Comparison of ENCODE assay signal across 35 mouse cellular contexts in the genomic region with DNA sequence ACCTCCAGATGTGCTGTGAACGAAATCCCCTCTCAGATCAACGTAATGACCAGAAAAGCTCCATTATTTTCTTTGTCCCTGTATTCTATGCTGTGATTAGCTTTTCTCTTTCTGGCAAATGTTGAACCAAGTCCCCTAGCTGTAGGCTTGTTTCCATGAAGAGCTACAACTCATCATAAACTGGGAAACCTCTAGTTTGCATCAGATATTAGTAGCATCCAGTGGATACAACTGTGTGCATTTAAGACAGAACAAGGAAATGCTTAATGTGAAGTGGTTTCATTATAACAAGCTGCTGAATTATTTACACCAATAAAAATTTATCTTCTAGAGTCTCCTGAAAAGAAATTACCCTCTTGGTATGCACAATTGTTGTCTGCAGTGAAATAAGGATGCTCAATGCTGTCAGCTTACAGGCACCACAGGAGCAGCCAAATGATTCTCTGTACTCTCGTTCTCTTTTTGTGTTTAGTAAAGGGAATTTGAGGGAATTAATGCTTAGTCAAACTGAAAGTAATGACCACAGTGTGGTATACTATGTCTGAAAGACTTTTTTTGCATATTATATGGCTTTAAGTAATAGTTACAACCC.
"Had no signal": no experiment of that assay in that cellular context is flagged by ENCODE, and none has a peak within 500 bp of the region (broad histone marks: within the 10 kb centered on the region; RNA-seq: fewer than 3 reads in every experiment).

No protein-coding gene starts in this region.

- H3K9me3 ChIP-seq: heart, embryonic 10.5 days; heart, embryonic 12.5 days; heart, embryonic 13.5 days; heart, embryonic 15.5 days; hindbrain, embryonic 10.5 days; hindbrain, embryonic 12.5 days; hindbrain, embryonic 13.5 days; hindbrain, embryonic 15.5 days; intestine, embryonic 15.5 days; kidney, embryonic 15.5 days had no signal

- H3K9ac ChIP-seq: heart, embryonic 12.5 days; heart, embryonic 13.5 days; heart, embryonic 15.5 days; hindbrain, embryonic 12.5 days; hindbrain, embryonic 13.5 days; hindbrain, embryonic 14.5 days; hindbrain, embryonic 15.5 days; intestine, embryonic 15.5 days; kidney, embryonic 15.5 days had no signal

- H3K4me3 ChIP-seq: heart, embryonic 10.5 days; heart, embryonic 12.5 days; heart, embryonic 13.5 days; heart, embryonic 15.5 days; hindbrain, embryonic 10.5 days; hindbrain, embryonic 12.5 days; hindbrain, embryonic 13.5 days; hindbrain, embryonic 15.5 days; intestine, embryonic 15.5 days; kidney, embryonic 15.5 days; layer of hippocampus, adult 2 months had no signal

- H3K27ac ChIP-seq: heart, embryonic 10.5 days; heart, embryonic 13.5 days; heart, embryonic 15.5 days; hindbrain, embryonic 10.5 days; hindbrain, embryonic 12.5 days; hindbrain, embryonic 13.5 days; hindbrain, embryonic 14.5 days; hindbrain, embryonic 15.5 days; hindbrain, postnatal 0 days; intestine, embryonic 15.5 days; kidney, embryonic 15.5 days; kidney, postnatal 0 days; layer of hippocampus, adult 2 months had no signal

- H3K4me1 ChIP-seq: heart, embryonic 10.5 days; heart, embryonic 12.5 days; heart, embryonic 13.5 days; heart, embryonic 15.5 days; hindbrain, embryonic 10.5 days; hindbrain, embryonic 12.5 days; hindbrain, embryonic 13.5 days; hindbrain, embryonic 15.5 days; intestine, embryonic 15.5 days; kidney, embryonic 15.5 days had no signal

- DNase-seq: heart, postnatal 10 days; heart, postnatal 14 days; heart, postnatal 36 days; heart, postnatal 4 days; kidney, adult 11 months; kidney, adult 18-20 months; kidney, adult 2 months; kidney, adult 8-10 months; kidney, adult 9 months; kidney, postnatal 10 days; kidney, postnatal 14 days; kidney, postnatal 25 days; kidney, postnatal 36 days; kidney, postnatal 4 days; layer of hippocampus, adult 9-11 months; layer of hippocampus, postnatal 36 days had no signal

- H3K27me3 ChIP-seq: heart, embryonic 12.5 days; heart, embryonic 13.5 days; heart, embryonic 15.5 days; hindbrain, embryonic 12.5 days; hindbrain, embryonic 13.5 days; hindbrain, embryonic 15.5 days; intestine, embryonic 15.5 days; kidney, embryonic 15.5 days had no signal

- H3K36me3 ChIP-seq: heart, embryonic 10.5 days; heart, embryonic 12.5 days; heart, embryonic 13.5 days; heart, embryonic 15.5 days; hindbrain, embryonic 10.5 days; hindbrain, embryonic 12.5 days; hindbrain, embryonic 13.5 days; hindbrain, embryonic 15.5 days; intestine, embryonic 15.5 days; kidney, embryonic 15.5 days had no signal

- H3K4me2 ChIP-seq: heart, embryonic 11.5 days; heart, embryonic 12.5 days; heart, embryonic 13.5 days; heart, embryonic 15.5 days; hindbrain, embryonic 12.5 days; hindbrain, embryonic 13.5 days; hindbrain, embryonic 14.5 days; hindbrain, embryonic 15.5 days; intestine, embryonic 15.5 days; kidney, embryonic 15.5 days had no signal

- ATAC-seq: hindbrain, embryonic 16.5 days; hindbrain, postnatal 0 days; inflammation-experienced regulatory T-cells, adult 6 months; intestine, embryonic 15.5 days; intestine, embryonic 16.5 days; intestine, postnatal 0 days had no signal
